Mouse (Mus musculus) spleen, adult 2 months (tissue): ENCODE measurements at regions not wholly inside any gene's neighbourhood (a gene's known extent, or its start where the extent isn't known, plus 50 kb on each side); places are given as distances from the start of the nearest gene placed in this dataset.

Experiments used
- DNase-seq, 2 experiments: peaks; one replicate each; pipeline versions ENCODE4 v3.0.0 to v3.0.0-alpha.2; 2012 to 2021; ENCODE audit warnings: low spot score in 2 of 2, low read depth in 1 of 2
- H3K27ac ChIP-seq: fragments of 200-500 bp; 2 replicates; pipeline ENCODE4 v1.5.1; 2012; ENCODE audit warnings: low read length, inconsistent platforms; ENCODE audit not compliant: insufficient read depth
- H3K27me3 ChIP-seq: fragments of 200-500 bp; 2 replicates; pipeline ENCODE4 v1.6.1; 2012; ENCODE audit warnings: mild to moderate bottlenecking, moderate library complexity, low read length, inconsistent platforms; ENCODE audit not compliant: control insufficient read depth, insufficient read depth
- H3K36me3 ChIP-seq: fragments of 200-500 bp; 2 replicates; pipeline ENCODE4 v1.6.1; 2012; ENCODE audit warnings: mild to moderate bottlenecking, low read length, inconsistent platforms; ENCODE audit not compliant: control insufficient read depth, insufficient read depth
- H3K4me1 ChIP-seq: fragments of 200-500 bp; 2 replicates; pipeline ENCODE4 v1.6.1; 2011; ENCODE audit warnings: inconsistent platforms; ENCODE audit not compliant: control insufficient read depth, insufficient read depth, insufficient read length
- H3K4me3 ChIP-seq: fragments of 200-500 bp; 2 replicates; pipeline ENCODE4 v1.5.1; 2011; ENCODE audit warnings: mild to moderate bottlenecking, inconsistent platforms; ENCODE audit not compliant: insufficient read depth, insufficient read length; ENCODE audit errors: extremely low read depth
- CTCF ChIP-seq: fragments of 200-500 bp; IDR thresholded peaks from 2 replicates; pipeline ENCODE4 v1.5.1; 2011; ENCODE audit warnings: mild to moderate bottlenecking, inconsistent platforms; ENCODE audit not compliant: insufficient read depth, insufficient read length, insufficient replicate concordance; ENCODE audit errors: extremely low read depth
- POLR2A ChIP-seq: fragments of 200-500 bp; IDR thresholded peaks from 2 replicates; pipeline ENCODE4 v1.6.1; 2011; ENCODE audit warnings: low read depth, low read length, inconsistent platforms
- WGBS: fragments of 180-500 bp; shearing (Covaris S2); methylation state at CpG from one replicate; pipeline ENCODE4 v1.1.7; 2018; 5-methylcytosine and 5-hydroxymethylcytosine counted together

- H3K27me3 ChIP-seq, result no peaks in the 10 kb centered on the region
- H3K4me3 ChIP-seq, result no peak overlapping the region
- no peak for DNase-seq
- TF ChIP-seq CTCF (no peak), POLR2A (no peak)
- 88% methylated on average over 6 of the region's 6 CpGs for WGBS
- H3K27ac ChIP-seq, result no peak overlapping the region
- no peaks in the 10 kb centered on the region for H3K36me3 ChIP-seq
- H3K4me1 ChIP-seq, result no peaks in the 10 kb centered on the region
These were observed 224.3 kb downstream of the Setd4 start for GRCm38 (mm10) chr16:93379611-93380010.

- TF ChIP-seq POLR2A, result no peak
- TF ChIP-seq CTCF, result no peak
- Histone ChIP-seq H3K4me1 (no peaks in the 10 kb centered on the region), H3K27me3 (no peaks in the 10 kb centered on the region), H3K36me3 (no peaks in the 10 kb centered on the region), H3K27ac (no peak overlapping the region), H3K4me3 (no peak overlapping the region)
- WGBS, result 82% methylated on average over 6 of the region's 6 CpGs
- no peak for DNase-seq
These were observed 229.2 kb downstream of the Setd4 start for GRCm38 (mm10) chr16:93374669-93375068.

- Histone ChIP-seq H3K27me3 (no peaks in the 10 kb centered on the region), H3K36me3 (no peaks in the 10 kb centered on the region), H3K4me1 (no peaks in the 10 kb centered on the region), H3K4me3 (no peak overlapping the region), H3K27ac (no peak overlapping the region)
- DNase-seq, result no peak
- TF ChIP-seq CTCF (no peak), POLR2A (no peak)
- 87% methylated on average over 10 of the region's 10 CpGs for WGBS
These were observed 234.1 kb downstream of the Setd4 start for GRCm38 (mm10) chr16:93369766-93370146.

GRCm38 (mm10) chr16:93368824-93369765 lies 234.8 kb downstream of the Setd4 start:
- WGBS, result 89% methylated on average over 21 of the region's 21 CpGs
- H3K4me3 ChIP-seq, result no peak overlapping the region
- no peaks in the 10 kb centered on the region for H3K4me1 ChIP-seq
- no peak overlapping the region for H3K27ac ChIP-seq
- TF ChIP-seq CTCF (no peak), POLR2A (no peak)
- H3K36me3 ChIP-seq, result no peaks in the 10 kb centered on the region
- no peak for DNase-seq
- H3K27me3 ChIP-seq, result no peaks in the 10 kb centered on the region

- H3K4me1 ChIP-seq, result no peaks in the 10 kb centered on the region
- TF ChIP-seq CTCF (no peak), POLR2A (no peak)
- H3K4me3 ChIP-seq, result no peak overlapping the region
- 95% methylated on average over 6 of the region's 6 CpGs for WGBS
- H3K27ac ChIP-seq, result no peak overlapping the region
- no peak for DNase-seq
- no peaks in the 10 kb centered on the region for H3K27me3 ChIP-seq
- H3K36me3 ChIP-seq, result no peaks in the 10 kb centered on the region
These were observed 235.9 kb downstream of the Setd4 start for GRCm38 (mm10) chr16:93367995-93368394.

- no peak for TF ChIP-seq POLR2A
- TF ChIP-seq CTCF, result no peak
- WGBS, result 93% methylated on average over 8 of the region's 8 CpGs
- Histone ChIP-seq H3K4me3 (no peak overlapping the region), H3K27ac (no peak overlapping the region), H3K4me1 (no peaks in the 10 kb centered on the region), H3K36me3 (no peaks in the 10 kb centered on the region), H3K27me3 (no peaks in the 10 kb centered on the region)
- DNase-seq, result no peak
These were observed 236.5 kb downstream of the Setd4 start for GRCm38 (mm10) chr16:93367246-93367805.
